Mouse (Mus musculus) CH12.LX (cell line): ENCODE results near the gene Pknox2. TPM values are rescaled to one million over a fixed set of nuclear protein-coding genes. Genes with fewer than 3 reads are reported as not detected.

ENCODE experiments used
- DNase-seq: peaks from one replicate; pipeline ENCODE4 v3.0.0-alpha.2; 2013; ENCODE audit errors: extremely low read depth
- H3K27ac ChIP-seq: 2 replicates; pipeline ENCODE4 v1.5.1; 2012; ENCODE audit warnings: low read depth, mild to moderate bottlenecking, control low read depth, moderate library complexity; ENCODE audit not compliant: insufficient read depth
- H3K27me3 ChIP-seq: replicated peaks from 2 replicates; pipeline ENCODE3; 2012; ENCODE audit warnings: inconsistent platforms
- H3K36me3 ChIP-seq, 2 experiments: replicated peaks in 1 of 2; 2 replicates each; pipeline versions ENCODE3 to v1.6.1; 2012; ENCODE audit warnings: inconsistent platforms in 1 of 2, low read length in 1 of 2, mild to moderate bottlenecking in 1 of 2, mixed read lengths in 1 of 2, moderate library complexity in 1 of 2; ENCODE audit not compliant: control insufficient read depth in 1 of 2, insufficient read depth in 1 of 2
- H3K4me1 ChIP-seq, 2 experiments: 2 replicates each; pipeline ENCODE4 v1.6.1; 2012; ENCODE audit warnings: inconsistent platforms in 1 of 2, moderate library complexity in 1 of 2; ENCODE audit not compliant: insufficient read depth in 2 of 2, control insufficient read depth in 1 of 2
- H3K4me2 ChIP-seq: 2 replicates; pipeline ENCODE4 v1.6.1; 2012; ENCODE audit warnings: low read depth, mild to moderate bottlenecking, control low read depth; ENCODE audit not compliant: poor library complexity, insufficient read depth, severe bottlenecking
- H3K4me3 ChIP-seq, 3 experiments: fragments of 150-350 bp in 1 of 3; sonication (generic) in 1 of 3; replicated peaks in 1 of 3; 2 replicates each; pipeline versions ENCODE3 to v1.5.1; 2011 to 2012; ENCODE audit warnings: low read depth in 2 of 3, low read length in 2 of 3, mild to moderate bottlenecking in 2 of 3, moderate library complexity in 2 of 3, control low read depth in 1 of 3, improper control_type of control experiment in 1 of 3, inconsistent platforms in 1 of 3, mixed read lengths in 1 of 3; ENCODE audit not compliant: poor library complexity in 1 of 3
- H3K79me2 ChIP-seq: replicated peaks from 2 replicates; pipeline ENCODE4 v1.6.1; 2012; ENCODE audit warnings: mild to moderate bottlenecking, moderate library complexity; ENCODE audit not compliant: control insufficient read depth, poor library complexity, insufficient read depth, severe bottlenecking; ENCODE audit errors: extremely low read depth
- H3K9ac ChIP-seq: 2 replicates; pipeline ENCODE4 v1.6.1; 2012; ENCODE audit warnings: low read depth, mild to moderate bottlenecking, control low read depth, moderate library complexity; ENCODE audit not compliant: insufficient read depth
- H3K9me3 ChIP-seq: replicated peaks from 2 replicates; pipeline ENCODE3; 2012; ENCODE audit warnings: low read length, inconsistent platforms, mixed read lengths
- CHD1 ChIP-seq: IDR thresholded peaks from 2 replicates; pipeline ENCODE4 v1.6.1; 2012; ENCODE audit warnings: low read depth, low read length, improper control_type of control experiment, inconsistent platforms
- CHD2 ChIP-seq: IDR thresholded peaks from 2 replicates; pipeline ENCODE4 v1.6.1; 2011; ENCODE audit warnings: low read length, improper control_type of control experiment
- GABPA ChIP-seq: IDR thresholded peaks from 2 replicates; pipeline ENCODE4 v1.6.1; 2012; ENCODE audit warnings: low read depth, low read length, improper control_type of control experiment, inconsistent platforms; ENCODE audit not compliant: insufficient replicate concordance
- IRF4 ChIP-seq: IDR thresholded peaks from 2 replicates; pipeline ENCODE4 v1.6.1; 2014; ENCODE audit warnings: low read depth, mild to moderate bottlenecking, inconsistent platforms, low read length, improper control_type of control experiment
- JUND ChIP-seq: conservative IDR thresholded peaks from 2 replicates; pipeline ENCODE4 v1.6.1; 2011; ENCODE audit warnings: low read depth, low read length, improper control_type of control experiment
- MAX ChIP-seq: IDR thresholded peaks from 2 replicates; pipeline ENCODE4 v1.6.1; 2011; ENCODE audit warnings: low read length, improper control_type of control experiment
- MAZ ChIP-seq: IDR thresholded peaks from 2 replicates; pipeline ENCODE4 v1.6.1; 2012; ENCODE audit warnings: low read depth, mild to moderate bottlenecking, inconsistent platforms, low read length, improper control_type of control experiment, moderate library complexity
- MXI1 ChIP-seq: IDR thresholded peaks from 2 replicates; pipeline ENCODE4 v1.6.1; 2011; ENCODE audit warnings: mild to moderate bottlenecking, low read depth, low read length, improper control_type of control experiment
- NELFE ChIP-seq: IDR thresholded peaks from 2 replicates; pipeline ENCODE4 v1.6.1; 2011; ENCODE audit warnings: low read depth, low read length, improper control_type of control experiment
- POLR2A ChIP-seq: IDR thresholded peaks from 2 replicates; pipeline ENCODE4 v1.6.1; 2011; ENCODE audit warnings: low read depth, mild to moderate bottlenecking, improper control_type of control experiment, low read length
- SIN3A ChIP-seq: IDR thresholded peaks from 2 replicates; pipeline ENCODE4 v1.6.1; 2012; ENCODE audit warnings: low read length, improper control_type of control experiment, inconsistent platforms
- TBP ChIP-seq: conservative IDR thresholded peaks from 2 replicates; pipeline ENCODE4 v1.6.1; 2011; ENCODE audit warnings: low read depth, low read length, improper control_type of control experiment
- TCF12 ChIP-seq: IDR thresholded peaks from 2 replicates; pipeline ENCODE4 v1.6.1; 2014; ENCODE audit warnings: low read depth, mild to moderate bottlenecking, inconsistent platforms, low read length, improper control_type of control experiment
- UBTF ChIP-seq: IDR thresholded peaks from 2 replicates; pipeline ENCODE4 v1.6.1; 2012; ENCODE audit warnings: low read depth, mild to moderate bottlenecking, inconsistent platforms, low read length, improper control_type of control experiment, moderate library complexity
- USF2 ChIP-seq: conservative IDR thresholded peaks from 2 replicates; pipeline ENCODE4 v1.6.1; 2011; ENCODE audit warnings: low read depth, low read length, improper control_type of control experiment
- ZC3H11A ChIP-seq: IDR thresholded peaks from 2 replicates; pipeline ENCODE4 v1.6.1; 2012; ENCODE audit warnings: low read depth, mild to moderate bottlenecking, inconsistent platforms, low read length, improper control_type of control experiment
- ZMIZ1 ChIP-seq: IDR thresholded peaks from 2 replicates; pipeline ENCODE4 v1.6.1; 2012; ENCODE audit warnings: low read depth, mild to moderate bottlenecking, inconsistent platforms, low read length, improper control_type of control experiment
- ZNF384 ChIP-seq: IDR thresholded peaks from 2 replicates; pipeline ENCODE4 v1.6.1; 2012; ENCODE audit warnings: low read depth, low read length, improper control_type of control experiment, inconsistent platforms
- dilution Hi-C: fragments of 300-500 bp; cut with MboI; formaldehyde crosslinking; loops from 2 replicates; pipeline ENCODE4 v1.14.3; 2020; ENCODE audit warnings: low sequenced_read_pairs; ENCODE audit not compliant: extremely low pct_unique_long_range_greater_than_20kb, extremely low pct_ligation_motif_present
- in situ Hi-C: fragments of 300-500 bp; cut with MboI; formaldehyde crosslinking; loops from 3 replicates; pipeline ENCODE4 v1.14.3; 2019; ENCODE audit warnings: low sequenced_read_pairs, low pct_ligation_motif_present, low pct_unique_long_range_greater_than_20kb, mixed read lengths
- polyA plus RNA-seq: library from polyadenylated mRNA; unstranded; fragments of >175 nt; gene quantifications from 2 replicates; pipeline ENCODE4 v1.2.1, GENCODE M21; 2012; ENCODE audit warnings: low read depth; ENCODE audit not compliant: insufficient read length
- total RNA-seq, 2 experiments: library from RNA; depleted of rRNA; stranded (reverse); fragments of 300-350 nt in 1 of 2; fragments of >200 nt in 1 of 2; gene quantifications; 2 replicates each; pipeline ENCODE4 v1.2.3; 2012 to 2014

Pknox2 gene
- total and polyA plus RNA-seq, 3 experiments = 0.08 to 0.11 TPM; not detected in 1

GRCm38 (mm10) chr9:37143046-37143931 is 3.9 kb downstream of the Pknox2 start:
- dilution Hi-C loops = no loop called here
- peaks cover 19% of the 10 kb centered on the region for H3K27me3 ChIP-seq
- TF ChIP-seq ZNF384 (peak; percentile 33; the same call in 1 of the 2 replicates), CHD2 (no peak), CHD1 (no peak), MAX (no peak), ZMIZ1 (no peak)
- no peaks in the 10 kb centered on the region for H3K36me3 ChIP-seq
- no peak overlapping the region for H3K4me3 ChIP-seq
- H3K4me1 ChIP-seq = peaks cover 3 to 16% of the 10 kb centered on the region in 2 experiments
- no peak overlapping the region for H3K9ac ChIP-seq
- no peaks in the 10 kb centered on the region for H3K9me3 ChIP-seq
- H3K4me2 ChIP-seq = no peak overlapping the region
- in situ Hi-C loops = no loop called here
- no peak overlapping the region for H3K27ac ChIP-seq
- H3K79me2 ChIP-seq = no peaks in the 10 kb centered on the region
- DNase-seq = no peak

- Histone ChIP-seq H3K4me3 (no peak overlapping the region), H3K79me2 (no peaks in the 10 kb centered on the region), H3K9ac (no peak overlapping the region), H3K9me3 (no peaks in the 10 kb centered on the region), H3K4me2 (no peak overlapping the region), H3K27me3 (peaks cover 14% of the 10 kb centered on the region), H3K27ac (no peak overlapping the region), H3K36me3 (no peaks in the 10 kb centered on the region), H3K4me1 (peaks cover 3 to 16% of the 10 kb centered on the region in 2 experiments)
- no peak for DNase-seq
- dilution Hi-C loops (no loop called here), in situ Hi-C loops (no loop called here)
- no peak for TF ChIP-seq TBP
- TF ChIP-seq MXI1 = no peak
These were observed 5.1 kb downstream of the Pknox2 start for GRCm38 (mm10) chr9:37142107-37142506.

- DNase-seq = no peak
- Histone ChIP-seq H3K36me3 (no peaks in the 10 kb centered on the region), H3K79me2 (no peaks in the 10 kb centered on the region), H3K4me1 (peaks cover 3 to 16% of the 10 kb centered on the region in 2 experiments), H3K9ac (no peak overlapping the region), H3K27me3 (peaks cover 14% of the 10 kb centered on the region), H3K9me3 (no peaks in the 10 kb centered on the region), H3K27ac (no peak overlapping the region), H3K4me3 (no peak overlapping the region), H3K4me2 (no peak overlapping the region)
- dilution Hi-C loops = no loop called here
- TF ChIP-seq ZNF384 (no peak), SIN3A (no peak), IRF4 (no peak), NELFE (no peak), POLR2A (no peak), CHD1 (no peak), MAZ (no peak), ZC3H11A (no peak), JUND (no peak), UBTF (no peak), USF2 (no peak), MAX (no peak), TCF12 (no peak), TBP (no peak), GABPA (no peak)
- in situ Hi-C loops = no loop called here
These were observed 6.6 kb downstream of the Pknox2 start for GRCm38 (mm10) chr9:37140464-37141181.
